Comparison of ENCODE assay signal across 8 mouse cellular contexts in genomic region chr1:82839296-82839613, GRCm38 (mm10). TPM values are rescaled to one million over a fixed set of nuclear protein-coding genes. Genes with fewer than 3 reads are reported as not detected.
DNase-seq lines count a peak whose midpoint lies in the region; ATAC-seq and TF ChIP-seq lines count a peak whose summit lies in the region.

Gene Agfg1, plus strand, starts transcription at chr1:82839483.

- peak; percentile 87 for ATAC-seq in heart, embryonic 15.5 days (replicated peaks; ENCODE audit: insufficient number of reproducible peaks, insufficient read depth, low FRiP score, low read depth)
- ATAC-seq in liver, embryonic 14.5 days (ENCODE audit: insufficient read depth), result peak; percentile 60
- peak; percentile 89 for ATAC-seq in neural tube, embryonic 11.5 days (ENCODE audit: insufficient read depth, low FRiP score, low TSS enrichment)
- peak; percentile 87 for ATAC-seq in stomach, postnatal 0 days (ENCODE audit: low FRiP score, low TSS enrichment)

- peaks cover 19% of the 10 kb centered on the region for H3K4me1 ChIP-seq in forebrain, embryonic 10.5 days
- peaks cover 31% of the 10 kb centered on the region for H3K4me1 ChIP-seq in heart, embryonic 15.5 days (replicated peaks)
- peaks cover 45 to 51% of the 10 kb centered on the region in 2 experiments for H3K4me1 ChIP-seq in liver, embryonic 14.5 days (replicated peaks; ENCODE audit: control insufficient read depth in 2 of 2, insufficient read depth in 2 of 2, low read length in 1 of 2)
- no peaks in the 10 kb centered on the region for H3K4me1 ChIP-seq in neural tube, embryonic 11.5 days (ENCODE audit: control insufficient read depth, insufficient read depth, low read length)
- 0 out of 2 replicates have a peak, but pooled peaks cover 3% of the 10 kb centered on the region for H3K4me1 ChIP-seq in stomach, postnatal 0 days (replicated peaks; ENCODE audit: control insufficient read depth, insufficient read depth)

- H3K27ac ChIP-seq in forebrain, embryonic 10.5 days, result peak within 1 kb of the TSS; percentile 96
- H3K27ac ChIP-seq in heart, embryonic 15.5 days, result peak within 1 kb of the TSS; percentile 81
- peak within 1 kb of the TSS; percentile 99 for H3K27ac ChIP-seq in liver, embryonic 14.5 days
- peak within 1 kb of the TSS; percentile 72 for H3K27ac ChIP-seq in neural tube, embryonic 11.5 days (ENCODE audit: low read depth, low read length)
- H3K27ac ChIP-seq in stomach, postnatal 0 days (replicated peaks), result peak within 1 kb of the TSS; percentile 87

- peak within 1 kb of the TSS; percentile 100 for H3K4me3 ChIP-seq in forebrain, embryonic 10.5 days
- peak within 1 kb of the TSS; percentile 96 for H3K4me3 ChIP-seq in heart, embryonic 15.5 days
- peak within 1 kb of the TSS; percentile 78 to 99 for H3K4me3 ChIP-seq in liver, embryonic 14.5 days (ENCODE audit: insufficient read depth in 1 of 2, low read depth in 2 of 2, low read length in 2 of 2)
- H3K4me3 ChIP-seq in neural tube, embryonic 11.5 days (ENCODE audit: low read depth, low read length), result peak within 1 kb of the TSS; percentile 99
- H3K4me3 ChIP-seq in stomach, postnatal 0 days (ENCODE audit: low read depth, low read length), result peak within 1 kb of the TSS; percentile 97

- peak; percentile 94 to 95 for DNase-seq in CD8-positive naive resting alpha-beta T cell, adult 2 months (ENCODE audit: low read depth in 2 of 2, low spot score in 2 of 2)
- DNase-seq in c-Kit-positive CD71-negative TER-119-negative erythroid progenitor cells, embryonic 14.5 days (ENCODE audit: low read depth), result peak; percentile 83
- DNase-seq in forebrain, embryonic 10.5 days (ENCODE audit: extremely low spot score, low spot score), result peak; percentile 92
- peak; percentile 93 to 94 for DNase-seq in kidney, postnatal 25 days
- DNase-seq in liver, embryonic 14.5 days (ENCODE audit: low read depth in 3 of 3, low spot score in 3 of 3), result peak; percentile 78 to 82 (median 80)
- peak; percentile 95 for DNase-seq in neural tube, embryonic 11.5 days (ENCODE audit: low spot score)
- peak; percentile 95 for DNase-seq in stomach, postnatal 0 days (ENCODE audit: low spot score)

- H3K9me3 ChIP-seq in forebrain, embryonic 10.5 days, result no peaks in the 10 kb centered on the region
- no peaks in the 10 kb centered on the region for H3K9me3 ChIP-seq in heart, embryonic 15.5 days (replicated peaks)
- H3K9me3 ChIP-seq in liver, embryonic 14.5 days (ENCODE audit: control insufficient read depth, low read length), result no peaks in the 10 kb centered on the region
- H3K9me3 ChIP-seq in neural tube, embryonic 11.5 days (ENCODE audit: control insufficient read depth, low read length), result no peaks in the 10 kb centered on the region
- no peaks in the 10 kb centered on the region for H3K9me3 ChIP-seq in stomach, postnatal 0 days (ENCODE audit: control insufficient read depth, low read length)

- TF ChIP-seq EP300 in liver, embryonic 14.5 days (IDR thresholded peaks at IDR 0.05; ENCODE audit: low read depth), result peak; percentile 63
- TF ChIP-seq EP300 in stomach, postnatal 0 days (optimal IDR thresholded peaks at IDR 0.05), result peak; percentile 56

- 0% methylated on average over 34 of the region's 34 CpGs for WGBS in forebrain, embryonic 10.5 days
- WGBS in heart, embryonic 15.5 days, result 0% methylated on average over 32 of the region's 34 CpGs
- 0% methylated on average over 33 of the region's 34 CpGs for WGBS in liver, embryonic 14.5 days (ENCODE audit: insufficient replicate concordance)
- 0% methylated on average over 27 of the region's 34 CpGs for WGBS in neural tube, embryonic 11.5 days
- WGBS in stomach, postnatal 0 days, result 0% methylated on average over 18 of the region's 34 CpGs

- peak within 1 kb of the TSS; percentile 79 for H3K9ac ChIP-seq in heart, embryonic 15.5 days
- H3K9ac ChIP-seq in liver, embryonic 14.5 days (replicated peaks), result peak within 1 kb of the TSS; percentile 100
- H3K9ac ChIP-seq in neural tube, embryonic 11.5 days (ENCODE audit: low read length), result peak within 1 kb of the TSS; percentile 93
- peak within 1 kb of the TSS; percentile 95 for H3K9ac ChIP-seq in stomach, postnatal 0 days (ENCODE audit: low read length)

- H3K4me2 ChIP-seq in heart, embryonic 15.5 days, result peak within 1 kb of the TSS; percentile 87
- H3K4me2 ChIP-seq in liver, embryonic 14.5 days (ENCODE audit: low read depth), result peak within 1 kb of the TSS; percentile 79
- H3K4me2 ChIP-seq in neural tube, embryonic 11.5 days (ENCODE audit: low read depth), result peak within 1 kb of the TSS; percentile 79
- H3K4me2 ChIP-seq in stomach, postnatal 0 days (replicated peaks; ENCODE audit: low read depth), result peak within 1 kb of the TSS; percentile 85

- peaks cover 22% of the 10 kb centered on the region for H3K36me3 ChIP-seq in forebrain, embryonic 10.5 days (replicated peaks)
- H3K36me3 ChIP-seq in heart, embryonic 15.5 days, result no peaks in the 10 kb centered on the region
- peaks cover 22% of the 10 kb centered on the region for H3K36me3 ChIP-seq in liver, embryonic 14.5 days (replicated peaks; ENCODE audit: control insufficient read depth, insufficient read depth, low read depth)
- 0 out of 2 replicates have a peak, but pooled peaks cover 3% of the 10 kb centered on the region for H3K36me3 ChIP-seq in neural tube, embryonic 11.5 days (ENCODE audit: control insufficient read depth, insufficient read depth, low read length)
- no peaks in the 10 kb centered on the region for H3K36me3 ChIP-seq in stomach, postnatal 0 days (ENCODE audit: control insufficient read depth, insufficient read depth, low read length)

- H3K27me3 ChIP-seq in forebrain, embryonic 10.5 days (ENCODE audit: poor library complexity, severe bottlenecking), result no peaks in the 10 kb centered on the region
- no peaks in the 10 kb centered on the region for H3K27me3 ChIP-seq in heart, embryonic 15.5 days
- no peaks in the 10 kb centered on the region for H3K27me3 ChIP-seq in liver, embryonic 14.5 days (ENCODE audit: control insufficient read depth, insufficient read depth, low read length)
- no peaks in the 10 kb centered on the region for H3K27me3 ChIP-seq in neural tube, embryonic 11.5 days (ENCODE audit: control insufficient read depth, insufficient read depth, low read length)
- no peaks in the 10 kb centered on the region for H3K27me3 ChIP-seq in stomach, postnatal 0 days (ENCODE audit: control insufficient read depth, insufficient read depth, low read length)

- peak; percentile 97 for TF ChIP-seq CTCF in liver, embryonic 14.5 days (IDR thresholded peaks at IDR 0.05; ENCODE audit: low read depth)
- TF ChIP-seq CTCF in stomach, postnatal 0 days (IDR thresholded peaks at IDR 0.05; ENCODE audit: low read depth), result peak; percentile 97

RNA-seq across cellular contexts. Expression of gene Agfg1, which starts in this region (rescaled TPM):
- polyA plus RNA-seq in forebrain, embryonic 10.5 days (2016; fragmentation: Nextera tagmentation; extraction: Ambion mirVana), result 30.2 and 32.9 TPM in 2 replicates
- 25.4 and 30.8 TPM in 2 replicates for polyA plus RNA-seq in heart, embryonic 15.5 days (2015; fragmentation: Nextera tagmentation; extraction: Ambion mirVana)
- polyA plus RNA-seq in liver, embryonic 14.5 days (2012; rRNA removed), result 43.8 and 47.8 TPM in 2 replicates
- polyA plus RNA-seq in liver, embryonic 14.5 days (2014; fragmentation: Nextera tagmentation; extraction: Ambion mirVana), result 59.4 and 65.3 TPM in 2 replicates
- 55.0 and 58.4 TPM in 2 replicates for polyA plus RNA-seq in neural tube, embryonic 11.5 days (2014; fragmentation: Nextera tagmentation; extraction: Ambion mirVana)
- 18.2 and 18.8 TPM in 2 replicates for polyA plus RNA-seq in stomach, postnatal 0 days (2015; fragmentation: Nextera tagmentation; extraction: Ambion mirVana)

Comparison
In these comparisons a context has a peak if more than half of its experiments do, and no peak if none do; other contexts are left out.
1. Peak in every context shown above with its lines: DNase-seq, ATAC-seq, H3K4me3 ChIP-seq and H3K27ac ChIP-seq.